Mouse (Mus musculus): ENCODE measurements at regions not wholly inside any gene's neighbourhood (a gene's known extent, or its start where the extent isn't known, plus 50 kb on each side); places are given as distances from the start of the nearest gene placed in this dataset.
"Not testable (repeated sequence)": the region's sequence is repeated elsewhere in the genome, so short reads cannot be mapped to it uniquely, and the experiment has no call there.

- no peak for DNase-seq (ENCODE audit: low spot score in 2 of 2)
Observed at GRCm38 (mm10) chr1:105900158-105900557, 90.0 kb upstream of the Zcchc2 start.

DNA sequence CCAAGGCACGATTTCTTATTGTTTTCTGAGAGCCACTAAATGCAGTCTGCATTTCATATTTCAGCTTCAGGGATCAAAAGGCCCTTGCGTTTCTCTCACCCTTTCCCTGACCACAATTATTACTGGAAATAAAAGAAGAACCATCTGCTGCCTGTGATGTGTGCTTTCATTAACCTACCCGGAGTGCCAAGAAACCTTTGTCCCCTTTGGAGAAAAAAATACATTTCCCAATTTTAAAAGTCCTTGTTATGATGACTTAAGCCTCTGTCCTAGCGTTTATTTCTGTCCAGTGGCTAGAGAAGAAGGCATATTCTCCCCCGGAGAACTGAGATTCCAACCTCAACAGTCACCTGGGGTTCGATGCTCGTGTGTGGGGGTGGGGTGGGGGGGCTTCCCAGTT, 89.3 kb upstream of the Zcchc2 start:
- DNase-seq (ENCODE audit: low spot score in 2 of 2): no peak

DNA sequence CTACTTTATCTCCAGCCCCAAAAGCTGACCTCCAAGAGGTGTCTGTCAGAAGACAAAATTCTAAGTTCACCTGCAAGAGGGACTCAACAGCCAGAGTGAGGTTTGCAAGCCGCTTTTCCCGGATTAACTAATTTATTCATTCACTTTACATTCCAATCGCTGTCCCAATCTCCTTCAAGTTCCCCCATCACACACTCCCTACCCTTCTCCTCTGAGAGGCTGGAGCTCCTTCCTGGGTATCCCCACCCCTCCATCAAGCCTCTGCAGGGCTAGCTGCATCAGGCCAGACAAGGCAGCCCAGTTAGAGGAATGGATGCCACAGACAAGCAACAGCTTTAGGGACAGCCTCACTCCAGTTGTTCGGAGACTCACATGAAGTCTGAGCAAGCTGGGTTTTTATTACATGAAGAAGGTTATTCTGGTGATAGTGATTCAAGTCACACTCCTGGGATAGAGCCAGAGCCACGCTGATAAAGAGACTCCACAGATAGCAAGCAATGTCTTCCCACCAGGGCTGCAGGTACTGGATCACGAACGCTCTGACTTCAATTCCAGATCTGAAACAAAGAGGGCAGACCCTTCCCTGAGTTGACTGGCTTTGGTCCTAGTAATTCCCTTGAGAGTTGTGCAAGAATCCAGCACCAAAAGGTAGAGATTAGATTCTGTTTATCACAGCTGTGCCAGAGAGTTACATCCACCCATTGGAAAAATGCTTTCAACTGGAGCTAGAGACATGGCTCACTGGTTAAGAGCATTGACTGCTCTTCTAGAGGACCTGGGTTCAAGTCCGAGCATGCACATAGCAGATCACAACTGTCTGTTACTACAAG, 86.7 kb upstream of the Zcchc2 start:
- no peak for DNase-seq (ENCODE audit: low spot score in 2 of 2)

GRCm38 (mm10) chr1:105904737-105905136, 85.5 kb upstream of the Zcchc2 start:
- DNase-seq (ENCODE audit: low spot score in 2 of 2): no peak

DNA sequence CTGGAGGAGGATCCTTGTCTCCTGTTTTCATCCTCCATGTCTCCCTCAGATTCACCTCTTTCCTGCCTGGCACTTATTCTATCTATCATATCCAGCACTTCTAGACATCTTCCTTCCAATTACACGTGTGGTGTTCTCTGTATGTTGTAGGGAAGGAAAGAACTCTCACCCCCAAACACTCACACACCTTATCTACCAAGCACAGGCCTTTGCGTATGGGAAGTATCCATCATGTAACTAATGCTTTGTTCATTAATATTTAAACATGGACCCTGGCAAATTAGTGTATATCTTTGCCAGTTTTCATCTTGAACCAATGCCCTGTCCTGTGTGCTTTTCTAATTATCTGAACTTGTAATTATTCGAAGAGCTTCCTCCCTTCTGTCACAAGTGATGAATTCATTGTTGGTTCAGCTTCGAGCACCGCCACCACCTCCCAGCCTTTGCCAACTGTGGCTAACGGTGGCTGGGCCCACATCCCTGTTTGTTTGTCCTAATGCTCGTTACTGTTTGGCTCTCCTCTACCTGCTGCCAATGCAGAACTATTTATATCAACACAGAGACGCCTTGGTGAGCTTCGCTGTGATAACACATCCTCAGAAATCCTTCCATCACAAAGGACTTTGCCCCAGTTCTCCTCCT, 84.3 kb upstream of the Zcchc2 start:
- DNase-seq (ENCODE audit: low spot score in 2 of 2): no peak

DNA sequence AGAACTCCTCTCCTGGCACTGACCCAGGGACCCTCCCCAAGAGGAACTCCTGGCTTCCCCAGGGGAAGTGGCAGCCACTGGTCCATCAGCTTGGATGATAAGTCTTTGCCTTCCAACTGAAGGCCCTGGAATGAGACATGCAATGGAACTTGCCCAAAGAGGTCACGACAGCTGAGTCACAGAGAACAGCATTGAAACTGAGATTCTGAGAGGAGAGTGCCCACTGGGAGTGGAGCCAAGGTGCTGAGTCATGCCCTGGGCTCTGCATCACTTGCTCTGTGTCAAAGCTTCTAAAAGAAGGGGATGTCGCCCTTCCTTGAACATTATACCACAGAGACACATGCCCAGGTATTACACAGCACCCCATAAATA, 83.8 kb upstream of the Zcchc2 start:
- peak; percentile 53 to 56 for DNase-seq (ENCODE audit: low spot score in 2 of 2)

- DNase-seq (ENCODE audit: low spot score in 2 of 2): peak in 1 of 2 experiments; percentile 37
Observed at GRCm38 (mm10) chr1:105908029-105908876, 82.0 kb upstream of the Zcchc2 start.

DNA sequence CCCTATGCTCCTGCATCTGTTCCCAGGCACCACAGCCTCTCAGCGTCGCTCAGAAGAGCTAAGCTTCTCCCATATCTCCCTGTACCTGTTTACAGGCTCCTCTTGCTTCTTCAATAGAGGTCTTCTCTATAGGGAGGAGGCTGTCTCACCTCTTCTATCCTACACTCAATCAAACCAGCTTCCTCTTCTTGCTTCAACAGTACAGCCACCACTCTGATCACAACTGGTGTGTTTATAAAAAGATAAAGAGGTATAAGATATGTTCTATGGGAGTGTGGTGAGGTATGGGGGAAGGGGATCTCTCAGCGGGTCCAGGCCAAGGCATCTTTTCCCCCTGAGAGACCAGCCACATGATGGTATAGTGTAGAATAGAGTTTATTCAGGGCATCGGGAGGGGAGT, 81.1 kb upstream of the Zcchc2 start:
- no peak for DNase-seq (ENCODE audit: low spot score in 2 of 2)

DNA sequence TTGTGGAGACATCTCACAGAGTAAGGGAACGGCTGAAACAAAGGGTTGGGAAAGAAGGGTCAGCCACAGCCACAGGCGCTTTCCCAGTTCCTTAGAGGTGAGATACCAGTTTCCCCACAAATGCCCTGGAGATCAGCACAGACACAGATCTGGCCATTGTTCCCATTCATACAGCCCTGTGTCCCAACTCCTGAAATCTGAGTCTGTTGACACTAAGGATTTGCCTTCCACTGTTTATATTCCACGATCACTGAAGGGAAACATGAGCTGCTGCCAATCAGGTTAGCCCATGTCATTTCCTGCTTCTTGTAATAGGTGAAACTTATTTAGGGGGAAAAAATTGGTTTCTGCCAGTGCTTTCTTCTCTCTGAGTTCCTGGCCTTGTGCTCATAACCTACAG, 78.5 kb upstream of the Zcchc2 start:
- no peak for DNase-seq (ENCODE audit: low spot score in 2 of 2)

GRCm38 (mm10) chr1:105921842-105922241, 68.4 kb upstream of the Zcchc2 start:
- DNase-seq (ENCODE audit: low spot score in 2 of 2): no peak

GRCm38 (mm10) chr1:105922586-105922985, 67.6 kb upstream of the Zcchc2 start:
- no peak for DNase-seq (ENCODE audit: low spot score in 2 of 2)

DNA sequence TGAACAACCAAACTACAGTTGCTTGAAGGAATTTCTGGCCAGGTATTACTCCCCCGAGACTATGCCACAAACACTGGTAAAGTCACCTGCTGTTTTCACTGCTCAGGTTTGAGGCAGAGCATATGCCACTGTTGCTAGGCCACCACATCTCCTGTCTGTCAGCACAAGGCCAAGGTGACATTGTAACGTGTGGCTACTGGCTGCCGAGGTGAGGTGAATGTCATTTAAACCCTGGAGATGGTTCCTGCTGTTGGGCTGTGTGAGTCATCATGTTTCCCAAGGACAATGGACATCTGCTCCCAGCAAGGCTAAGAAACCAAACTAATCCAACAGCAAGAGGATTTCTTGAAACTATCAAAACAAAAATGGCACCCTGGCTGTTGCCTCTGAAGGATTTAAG, 67.2 kb upstream of the Zcchc2 start:
- DNase-seq (ENCODE audit: low spot score in 2 of 2): no peak

DNA sequence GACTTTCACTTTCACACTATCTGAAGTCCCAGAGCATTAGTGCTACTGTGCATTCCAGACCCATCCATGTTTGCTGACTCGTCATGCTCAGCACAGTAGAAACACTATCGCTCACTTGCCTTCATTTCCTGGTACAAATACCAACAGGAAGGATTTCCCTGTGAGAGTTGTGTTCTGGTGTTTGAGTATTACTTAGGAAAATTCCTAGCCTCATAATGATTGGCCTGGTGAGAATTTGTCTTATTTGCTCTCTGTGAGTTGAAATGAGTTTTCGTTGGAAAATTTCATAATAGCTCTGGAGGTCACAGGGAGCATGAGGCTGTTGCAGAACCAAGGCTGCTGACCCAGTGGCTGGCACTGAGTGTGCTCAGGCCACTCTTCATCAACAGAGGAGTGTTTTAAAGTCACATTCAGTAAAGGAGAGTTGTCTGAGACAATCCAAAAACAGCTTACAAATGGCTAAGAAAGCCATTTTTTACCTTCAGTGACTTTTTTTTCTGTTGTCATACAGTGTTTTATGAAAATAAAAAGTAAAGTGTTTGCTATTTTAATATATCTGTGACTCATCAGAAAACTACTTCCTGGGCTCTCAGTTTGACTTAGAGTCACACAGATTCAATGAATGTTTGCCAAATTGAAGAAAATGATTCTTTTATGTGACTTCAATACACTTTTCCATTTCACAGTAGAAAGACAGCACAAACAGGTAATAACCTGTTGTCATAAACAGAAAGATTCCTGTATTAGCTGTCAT, 64.4 kb upstream of the Zcchc2 start:
- DNase-seq (ENCODE audit: low spot score in 2 of 2): no peak

GRCm38 (mm10) chr1:105926871-105927270, 63.3 kb upstream of the Zcchc2 start:
- no peak for DNase-seq (ENCODE audit: low spot score in 2 of 2)

- no peak for DNase-seq (ENCODE audit: low spot score in 2 of 2)
Observed at GRCm38 (mm10) chr1:105930841-105931240, 59.4 kb upstream of the Zcchc2 start.

- DNase-seq (ENCODE audit: low spot score in 2 of 2): not testable (repeated sequence)
Observed at GRCm38 (mm10) chr1:105934171-105934570, 56.0 kb upstream of the Zcchc2 start.
